Mouse (Mus musculus) MEL-GATA-1-ER (cell line): ENCODE results near the gene Prss40.
"Not testable (repeated sequence)": the region's sequence is repeated elsewhere in the genome, so short reads cannot be mapped to it uniquely, and the experiment has no call there.

Source experiments
- DNase-seq: peaks from one replicate; pipeline ENCODE4 v3.0.0-alpha.2; 2012; ENCODE audit warnings: low read depth; ENCODE audit errors: extremely low read depth

Gene Prss40

DNA sequence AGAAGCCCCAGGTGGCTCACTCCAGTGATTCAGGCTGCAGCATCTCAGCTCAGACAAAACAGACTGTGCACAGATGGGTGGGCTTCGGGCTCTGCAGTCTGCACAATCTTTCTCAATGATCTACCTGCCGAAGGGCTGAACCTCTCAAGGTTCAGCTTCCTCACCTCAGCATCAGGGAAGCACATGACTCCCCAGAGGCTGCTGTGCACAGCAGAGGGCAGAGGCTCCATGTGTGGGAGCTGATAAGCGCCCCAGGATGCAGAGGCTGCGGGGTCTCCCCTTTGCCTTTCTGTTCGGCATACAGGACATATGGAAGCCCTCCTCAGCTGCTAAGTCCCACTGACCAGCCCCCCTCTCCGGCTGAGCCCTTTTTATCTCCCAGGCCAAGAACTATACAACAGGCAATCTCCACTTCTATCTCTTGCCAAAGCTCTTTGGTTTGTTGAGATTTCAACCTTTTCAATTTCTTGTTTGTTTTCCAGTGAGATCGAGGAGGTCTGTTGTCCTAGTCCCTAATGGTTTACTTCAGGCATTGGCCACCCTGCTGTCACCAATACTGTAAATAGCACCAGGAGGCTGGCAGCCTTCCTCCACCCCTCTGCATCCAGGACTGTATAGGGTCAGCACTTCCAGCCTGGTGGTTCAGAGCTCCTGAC is 25.6 kb downstream of the Prss40 start, which contains the start of gene Cfc1:
Cfc1 (plus strand) TSS at position 606 of the 656 bp plus-strand sequence.
- DNase-seq: not testable (repeated sequence)

DNA sequence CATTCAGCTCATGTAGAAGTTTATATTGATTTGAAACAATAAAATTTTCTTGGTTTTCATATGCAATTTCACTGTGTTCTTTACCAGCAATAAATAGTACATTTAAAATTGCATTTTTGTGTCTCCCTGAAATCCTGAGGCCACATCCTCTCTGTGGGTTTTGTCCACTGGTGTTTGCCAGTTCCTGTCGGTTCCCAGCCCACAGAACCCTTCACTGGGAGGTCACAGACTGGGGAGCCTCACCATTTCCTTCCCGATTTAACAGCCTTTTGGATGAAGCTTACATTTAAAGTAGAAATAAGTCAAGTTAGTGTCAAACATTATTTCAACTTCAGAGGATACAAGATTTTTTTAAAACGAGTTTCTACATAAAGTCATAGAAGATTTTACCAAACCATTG is 26.2 kb downstream of the Prss40 start:
- not testable (repeated sequence) for DNase-seq

DNA sequence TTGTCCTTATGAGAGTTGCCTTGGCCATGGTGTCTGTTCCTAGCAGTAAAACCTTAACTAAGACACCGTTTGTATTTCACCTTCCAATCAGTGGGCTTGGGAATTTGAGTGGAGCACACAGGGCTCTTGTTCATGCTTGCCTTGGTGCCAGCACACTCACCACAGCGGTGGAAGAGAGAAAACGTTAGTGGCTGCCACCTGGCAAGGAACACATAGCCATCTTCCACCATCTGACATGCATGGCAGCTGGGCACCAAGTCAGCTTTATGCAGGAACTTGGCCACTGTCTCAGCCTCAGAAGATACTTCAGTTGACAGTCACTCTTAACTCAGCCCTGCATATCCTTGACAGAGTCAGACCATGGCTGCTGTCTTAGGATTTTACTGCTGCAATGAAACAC is 37.1 kb downstream of the Prss40 start:
- no peak for DNase-seq

- DNase-seq: no peak
Measured at GRCm38 (mm10) chr1:34522850-34523244, 37.9 kb downstream of the Prss40 start.

DNA sequence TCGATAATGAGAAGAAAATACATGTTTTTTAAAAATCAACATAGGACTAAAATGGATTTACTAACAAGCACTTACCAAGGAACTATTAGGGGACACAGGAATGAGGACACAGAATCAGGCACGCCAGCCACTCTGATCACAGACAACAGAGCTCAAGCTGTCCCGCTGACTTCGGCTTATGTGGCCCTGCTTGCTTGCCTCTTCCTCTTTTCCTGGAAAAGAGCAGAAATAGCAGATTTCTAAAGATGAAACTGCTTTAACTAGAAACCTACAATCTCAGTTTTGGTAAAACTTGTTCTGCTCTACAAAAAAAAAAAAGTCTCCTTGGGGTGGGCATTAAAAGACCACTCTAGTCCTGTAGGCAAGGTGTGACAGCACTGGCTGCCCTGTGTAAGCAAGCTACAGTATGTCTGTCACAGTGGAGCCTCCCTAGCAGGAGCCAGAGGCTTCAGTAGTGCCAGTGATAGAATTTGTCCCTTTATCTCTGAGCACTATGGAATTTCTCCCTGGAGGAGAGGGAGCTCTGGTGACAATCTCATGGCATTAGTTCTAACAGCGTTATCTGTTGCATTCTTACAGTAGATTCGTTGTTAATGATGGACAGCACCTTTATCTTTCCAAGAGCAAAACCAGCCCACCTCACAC is 38.4 kb downstream of the Prss40 start:
- DNase-seq: no peak

GRCm38 (mm10) chr1:34518259-34518658 is 42.5 kb downstream of the Prss40 start:
- DNase-seq: no peak

DNA sequence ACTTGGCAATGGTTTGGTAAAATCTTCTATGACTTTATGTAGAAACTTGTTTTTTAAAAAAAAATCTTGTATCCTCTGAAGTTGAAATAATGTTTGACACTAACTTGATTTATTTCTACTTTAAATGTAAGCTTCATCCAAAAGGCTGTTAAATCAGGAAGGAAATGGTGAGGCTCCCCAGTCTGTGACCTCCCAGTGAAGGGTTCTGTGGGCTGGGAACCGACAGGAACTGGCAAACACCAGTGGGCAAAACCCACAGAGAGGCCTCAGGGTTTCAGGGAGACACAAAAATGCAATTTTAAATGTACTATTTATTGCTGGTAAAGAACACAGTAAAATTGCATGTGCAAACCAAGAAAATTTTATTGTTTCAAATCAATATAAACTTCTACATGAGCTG is 42.9 kb downstream of the Prss40 start:
- DNase-seq: not testable (repeated sequence)

GRCm38 (mm10) chr1:34517297-34517696 is 43.4 kb downstream of the Prss40 start:
- DNase-seq: not testable (repeated sequence)

- DNase-seq: peak; percentile 17
Measured at GRCm38 (mm10) chr1:34516595-34516994, 44.1 kb downstream of the Prss40 start.

DNA sequence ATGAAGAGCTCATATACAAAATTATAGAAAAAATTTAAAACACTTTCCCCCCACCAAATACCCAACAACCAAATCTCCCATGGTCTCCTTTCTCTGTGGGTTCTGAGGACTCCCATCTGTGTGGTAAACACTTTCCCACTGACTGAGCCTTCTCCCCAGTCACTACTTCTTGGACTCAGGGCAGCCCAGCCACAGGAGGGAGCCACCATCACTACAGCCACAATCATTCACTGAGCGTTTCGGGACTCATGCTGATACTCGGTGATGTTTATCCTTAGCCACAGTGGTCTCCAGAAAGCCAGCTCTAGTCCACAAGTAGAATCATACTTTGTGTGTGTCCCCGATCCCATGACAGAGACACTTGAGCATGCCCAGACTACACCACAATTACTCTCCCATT is 47.7 kb downstream of the Prss40 start:
- no peak for DNase-seq

DNA sequence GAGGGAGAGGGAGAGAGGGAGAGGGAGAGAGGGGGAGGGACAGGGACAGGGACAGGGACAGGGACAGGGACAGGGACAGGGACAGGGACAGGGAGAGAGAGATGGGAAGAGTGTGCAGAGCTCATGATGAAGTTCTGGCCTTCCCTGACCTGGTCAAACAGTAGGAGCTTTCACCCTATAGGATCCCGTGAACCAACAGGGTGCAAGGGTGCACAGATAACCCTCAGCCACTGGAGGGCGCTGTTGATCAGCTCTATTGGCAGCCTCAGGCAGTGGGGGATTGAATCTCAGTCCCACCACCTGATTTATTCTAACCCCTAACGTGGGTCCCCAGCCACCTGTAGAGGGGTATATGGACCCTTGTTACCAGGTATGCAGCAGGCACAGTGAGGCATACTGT is 49.7 kb downstream of the Prss40 start:
- peak; percentile 29 for DNase-seq

- DNase-seq: peak; percentile 33
Measured at GRCm38 (mm10) chr1:34510575-34510981, 50.2 kb downstream of the Prss40 start.

DNA sequence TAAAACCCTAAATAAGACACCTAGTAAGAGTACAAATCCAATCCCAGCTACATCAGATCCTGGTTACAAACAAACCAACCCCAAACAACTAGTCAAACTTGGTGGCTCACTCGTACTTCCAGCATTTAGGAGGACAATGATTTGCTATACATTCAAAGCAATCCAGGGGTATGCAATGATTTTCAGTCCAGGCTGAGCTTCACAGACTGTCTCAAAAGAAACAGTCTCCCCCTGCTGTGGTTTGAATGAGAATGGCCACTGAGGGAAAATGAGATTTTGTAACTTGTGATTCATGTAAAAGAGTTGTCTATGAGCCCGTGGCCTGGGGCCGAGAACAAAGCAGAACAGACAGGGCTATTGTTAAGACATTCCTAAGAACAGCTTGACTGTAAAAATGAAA is 52.8 kb downstream of the Prss40 start:
- no peak for DNase-seq

- peak; percentile 65 for DNase-seq
Measured at GRCm38 (mm10) chr1:34505970-34506551, 54.7 kb downstream of the Prss40 start.

GRCm38 (mm10) chr1:34505307-34505706 is 55.4 kb downstream of the Prss40 start:
- DNase-seq: no peak

- no peak for DNase-seq
Measured at GRCm38 (mm10) chr1:34502991-34503390, 57.8 kb downstream of the Prss40 start.
